Mouse (Mus musculus) hindbrain, embryonic 16.5 days (tissue): Measurements from ENCODE around the gene Ethe1. TPM values are rescaled to one million over a fixed set of nuclear protein-coding genes. Genes with fewer than 3 reads are reported as not detected.

Source experiments
- ATAC-seq: fragments of 200-750 bp; cut with Nextera tagmentation; 2 replicates; pipeline ENCODE4 v1.8.0; 2017; ENCODE audit warnings: moderate TSS enrichment, moderate library complexity
- H3K27ac ChIP-seq: fragments of 300-500 bp; sonication (generic); 2 replicates; pipeline ENCODE4 v1.5.1; 2014; ENCODE audit warnings: low read depth, mild to moderate bottlenecking, control low read depth, low read length, moderate library complexity
- H3K27me3 ChIP-seq: fragments of 300-500 bp; sonication (generic); replicated peaks from 2 replicates; pipeline ENCODE4 v1.6.1; 2014; ENCODE audit warnings: low read length; ENCODE audit not compliant: control insufficient read depth, insufficient read depth
- H3K36me3 ChIP-seq: fragments of 300-500 bp; sonication (generic); 2 replicates; pipeline ENCODE4 v1.6.1; 2014; ENCODE audit warnings: mild to moderate bottlenecking, low read length, moderate library complexity, mixed read lengths; ENCODE audit not compliant: control insufficient read depth, insufficient read depth
- H3K4me1 ChIP-seq: fragments of 300-500 bp; sonication (generic); 2 replicates; pipeline ENCODE4 v1.6.1; 2014; ENCODE audit warnings: low read depth, low read length; ENCODE audit not compliant: control insufficient read depth, insufficient read depth
- H3K4me2 ChIP-seq: fragments of 300-500 bp; sonication (generic); 2 replicates; pipeline ENCODE4 v1.6.1; 2014; ENCODE audit warnings: mild to moderate bottlenecking, low read length, control low read depth, moderate library complexity
- H3K4me3 ChIP-seq: fragments of 300-500 bp; sonication (generic); 2 replicates; pipeline ENCODE4 v1.5.1; 2014; ENCODE audit warnings: mild to moderate bottlenecking, low read length, control low read depth, moderate library complexity
- H3K9ac ChIP-seq: fragments of 300-500 bp; sonication (generic); 2 replicates; pipeline ENCODE4 v1.6.1; 2014; ENCODE audit warnings: low read depth, mild to moderate bottlenecking, control low read depth, low read length, moderate library complexity
- H3K9me3 ChIP-seq: fragments of 300-500 bp; sonication (generic); 2 replicates; pipeline ENCODE4 v1.6.1; 2014; ENCODE audit warnings: mild to moderate bottlenecking, low read length, moderate library complexity; ENCODE audit not compliant: control insufficient read depth
- WGBS: fragments of 180-500 bp; shearing (Covaris S2); extraction: QIAGEN DNeasy Blood & Tissue Kit; methylation state at CpG from one replicate; pipeline ENCODE4 v1.1.7; 2014; 5-methylcytosine and 5-hydroxymethylcytosine counted together
- polyA plus RNA-seq: library from polyadenylated mRNA; unstranded; fragments of >200 nt; fragmentation: Nextera tagmentation; extraction: Ambion mirVana; gene quantifications from 2 replicates; pipeline ENCODE4 v1.2.1, GENCODE M21; 2015

Gene Ethe1
- polyA plus RNA-seq, 1 experiment from 2014 or later, result 30.9 TPM

GRCm38 (mm10) chr7:24547534-24548036 lies 39.8 kb upstream of the Ethe1 start:
- Histone ChIP-seq H3K27ac (peak overlapping the region; percentile 77), H3K4me1 (peaks cover 14% of the 10 kb centered on the region), H3K9me3 (no peaks in the 10 kb centered on the region), H3K4me3 (peak overlapping the region; percentile 85), H3K9ac (peak overlapping the region; percentile 91), H3K36me3 (peaks cover 7% of the 10 kb centered on the region; the same call in 1 of the 2 replicates), H3K4me2 (peak overlapping the region; percentile 73), H3K27me3 (no peaks in the 10 kb centered on the region)
- 29% methylated on average over 13 of the region's 13 CpGs for WGBS
- no peak for ATAC-seq

GRCm38 (mm10) chr7:24551985-24552759 lies 35.2 kb upstream of the Ethe1 start:
- Histone ChIP-seq H3K4me1 (peaks cover 8% of the 10 kb centered on the region), H3K36me3 (peaks cover 14% of the 10 kb centered on the region), H3K9ac (no peak overlapping the region), H3K9me3 (no peaks in the 10 kb centered on the region), H3K4me3 (no peak overlapping the region), H3K27ac (no peak overlapping the region), H3K4me2 (no peak overlapping the region), H3K27me3 (no peaks in the 10 kb centered on the region)
- ATAC-seq, result no peak
- WGBS, result 88% methylated on average over 12 of the region's 12 CpGs

DNA sequence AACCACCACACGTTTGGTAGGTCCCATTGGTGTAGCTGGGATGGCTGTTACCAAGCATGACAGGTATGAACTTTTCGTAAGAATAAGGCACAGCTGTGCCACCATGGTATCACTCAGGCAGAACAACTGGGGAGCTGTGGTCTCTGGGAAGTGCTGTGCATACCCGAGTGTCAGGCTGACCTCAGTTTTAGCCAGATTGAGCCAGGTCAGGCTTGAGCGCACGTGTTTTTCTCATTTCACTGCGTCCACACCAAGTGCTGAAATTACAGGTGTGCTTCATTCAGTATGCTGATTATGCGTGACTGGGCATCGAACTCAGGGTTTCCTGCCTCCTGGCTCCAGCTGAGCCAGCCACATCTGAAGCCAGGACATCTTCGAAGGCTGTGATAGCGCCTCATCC lies 31.6 kb upstream of the Ethe1 start:
- H3K9ac ChIP-seq, result no peak overlapping the region
- ATAC-seq, result no peak
- H3K4me2 ChIP-seq, result no peak overlapping the region
- 92% methylated on average over 10 of the region's 10 CpGs for WGBS
- H3K9me3 ChIP-seq, result no peaks in the 10 kb centered on the region
- no peak overlapping the region for H3K27ac ChIP-seq
- H3K4me1 ChIP-seq, result no peaks in the 10 kb centered on the region
- no peak overlapping the region for H3K4me3 ChIP-seq
- no peaks in the 10 kb centered on the region for H3K27me3 ChIP-seq
- H3K36me3 ChIP-seq, result peaks cover 11% of the 10 kb centered on the region

DNA sequence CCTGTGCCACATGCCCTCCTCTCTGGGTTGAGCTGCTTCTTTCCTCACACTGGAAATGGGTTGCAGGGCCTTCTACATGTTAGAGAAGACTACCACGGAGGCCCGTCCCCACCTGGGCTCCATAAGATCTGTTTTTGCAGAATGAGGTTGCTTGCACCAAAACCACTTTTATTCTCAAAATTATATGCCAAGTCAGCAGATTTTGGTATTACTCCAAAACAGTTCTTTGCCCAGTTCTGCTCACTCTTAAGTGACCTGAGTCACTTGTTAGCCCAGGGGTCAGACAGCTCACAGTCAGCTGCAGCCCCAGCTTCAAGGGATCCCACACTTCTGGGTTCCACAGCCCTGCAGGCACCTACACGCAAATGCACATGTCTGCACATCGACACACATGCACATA lies 25.9 kb upstream of the Ethe1 start:
- no peak for ATAC-seq
- WGBS, result 95% methylated on average over 4 of the region's 4 CpGs

DNA sequence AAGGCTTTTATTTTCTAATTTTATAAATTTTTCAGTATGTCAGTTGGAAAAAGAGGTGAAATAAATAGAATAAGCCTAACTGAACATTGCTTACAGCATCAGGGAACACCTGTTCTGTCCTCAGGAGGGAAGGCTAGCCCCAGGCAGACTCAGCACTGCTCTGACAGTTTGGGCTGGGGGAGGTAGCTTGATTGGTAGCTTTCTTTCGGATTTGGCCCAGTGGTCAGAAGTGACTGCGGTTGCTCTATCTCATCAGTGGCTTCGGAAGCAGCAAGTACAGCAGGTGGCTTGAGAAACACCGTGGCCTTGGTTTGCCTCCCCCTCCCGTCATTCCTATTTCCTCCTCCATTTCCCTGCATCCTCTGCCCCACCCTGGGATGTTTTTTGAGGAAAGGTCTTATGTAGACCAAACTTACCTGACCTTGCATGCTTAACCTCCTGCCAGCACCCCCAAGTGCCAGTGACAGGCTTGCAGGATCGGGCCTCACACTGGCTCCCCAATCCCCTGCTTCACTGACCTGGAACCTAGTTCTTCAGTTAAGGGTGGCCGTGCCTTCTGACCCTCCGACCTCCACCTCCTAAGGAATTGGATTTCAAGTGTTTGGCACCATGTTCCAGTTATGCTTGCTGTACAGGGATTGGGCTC lies 24.0 kb upstream of the Ethe1 start:
- Histone ChIP-seq H3K4me1 (no peaks in the 10 kb centered on the region), H3K27me3 (no peaks in the 10 kb centered on the region), H3K9me3 (no peaks in the 10 kb centered on the region), H3K27ac (no peak overlapping the region), H3K36me3 (peaks cover 26% of the 10 kb centered on the region), H3K4me3 (no peak overlapping the region), H3K4me2 (no peak overlapping the region), H3K9ac (no peak overlapping the region)
- ATAC-seq, result no peak
- 87% methylated on average over 8 of the region's 8 CpGs for WGBS

More for the DNA sequence above, 25.9 kb upstream of the Ethe1 start:
- Histone ChIP-seq H3K4me1 (no peaks in the 10 kb centered on the region), H3K4me2 (no peak overlapping the region), H3K36me3 (peaks cover 10% of the 10 kb centered on the region), H3K4me3 (no peak overlapping the region), H3K27ac (no peak overlapping the region), H3K9me3 (no peaks in the 10 kb centered on the region), H3K9ac (no peak overlapping the region), H3K27me3 (no peaks in the 10 kb centered on the region)

- no peak for ATAC-seq
- peaks cover 26% of the 10 kb centered on the region for H3K36me3 ChIP-seq
- H3K4me3 ChIP-seq, result no peak overlapping the region
- no peaks in the 10 kb centered on the region for H3K27me3 ChIP-seq
- no peak overlapping the region for H3K4me2 ChIP-seq
- no peaks in the 10 kb centered on the region for H3K4me1 ChIP-seq
- no peaks in the 10 kb centered on the region for H3K9me3 ChIP-seq
- no peak overlapping the region for H3K27ac ChIP-seq
- 84% methylated on average over 4 of the region's 4 CpGs for WGBS
- H3K9ac ChIP-seq, result no peak overlapping the region
Observed at GRCm38 (mm10) chr7:24563837-24564206, 23.5 kb upstream of the Ethe1 start.

- no peak for ATAC-seq
- Histone ChIP-seq H3K36me3 (peaks cover 26% of the 10 kb centered on the region), H3K9me3 (no peaks in the 10 kb centered on the region), H3K4me3 (no peak overlapping the region), H3K9ac (no peak overlapping the region), H3K27me3 (no peaks in the 10 kb centered on the region), H3K4me2 (no peak overlapping the region), H3K27ac (no peak overlapping the region), H3K4me1 (no peaks in the 10 kb centered on the region)
- WGBS, result 63% methylated on average over 6 of the region's 6 CpGs
Observed at GRCm38 (mm10) chr7:24564607-24565265, 22.6 kb upstream of the Ethe1 start.

DNA sequence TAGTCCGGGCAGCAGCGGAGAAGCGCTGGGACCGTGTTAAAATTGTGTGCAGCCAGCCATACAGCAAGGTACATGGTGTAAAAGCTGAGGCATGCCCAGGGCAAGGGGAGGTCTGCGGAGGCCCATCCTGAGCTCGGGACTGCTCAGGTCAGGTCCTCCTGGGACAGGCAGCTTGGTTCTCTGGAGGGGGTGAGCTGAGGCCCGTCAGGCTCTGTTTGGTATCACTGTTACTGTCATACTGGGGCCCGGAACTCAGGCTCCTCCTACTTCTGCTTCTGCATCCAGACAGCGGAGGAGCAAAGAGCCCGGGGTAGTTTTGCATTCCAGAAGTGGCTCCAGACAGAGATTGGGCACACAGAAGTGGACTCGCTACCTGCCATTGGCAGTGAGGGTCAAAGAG lies 21.7 kb upstream of the Ethe1 start:
- H3K9me3 ChIP-seq, result no peaks in the 10 kb centered on the region
- no peak overlapping the region for H3K9ac ChIP-seq
- peaks cover 30% of the 10 kb centered on the region for H3K36me3 ChIP-seq
- no peaks in the 10 kb centered on the region for H3K27me3 ChIP-seq
- ATAC-seq, result no peak
- H3K4me2 ChIP-seq, result no peak overlapping the region
- no peaks in the 10 kb centered on the region for H3K4me1 ChIP-seq
- WGBS, result 92% methylated on average over 11 of the region's 11 CpGs
- no peak overlapping the region for H3K27ac ChIP-seq
- no peak overlapping the region for H3K4me3 ChIP-seq

GRCm38 (mm10) chr7:24566206-24566605 lies 21.1 kb upstream of the Ethe1 start:
- Histone ChIP-seq H3K4me1 (no peaks in the 10 kb centered on the region), H3K27me3 (no peaks in the 10 kb centered on the region), H3K4me3 (no peak overlapping the region), H3K27ac (no peak overlapping the region), H3K9me3 (no peaks in the 10 kb centered on the region), H3K36me3 (peaks cover 28% of the 10 kb centered on the region), H3K4me2 (no peak overlapping the region), H3K9ac (no peak overlapping the region)
- 95% methylated on average over 9 of the region's 9 CpGs for WGBS
- ATAC-seq, result no peak
